Mouse (Mus musculus): ENCODE results near the gene Eipr1. TPM values are rescaled to one million over a fixed set of nuclear protein-coding genes. Genes with fewer than 3 reads are reported as not detected.

Eipr1 gene
- polyA plus RNA-seq, 1 experiment from 2014 or later, result 77.3 TPM

GRCm38 (mm10) chr12:28841179-28841698 is 89.6 kb downstream of the Eipr1 start:
- ATAC-seq (ENCODE audit: low read depth), result no peak
- H3K27ac ChIP-seq (ENCODE audit: low read depth, low read length), result no peak overlapping the region
- H3K4me3 ChIP-seq (ENCODE audit: low read depth, low read length), result no peak overlapping the region
- no peak overlapping the region for H3K4me2 ChIP-seq (ENCODE audit: low read depth, low read length)
- WGBS, result 87% methylated on average over 5 of the region's 5 CpGs
- H3K9me3 ChIP-seq (ENCODE audit: control insufficient read depth, low read length), result no peaks in the 10 kb centered on the region
- no peaks in the 10 kb centered on the region for H3K36me3 ChIP-seq (ENCODE audit: control insufficient read depth, insufficient read depth, low read length)
- no peaks in the 10 kb centered on the region for H3K27me3 ChIP-seq (ENCODE audit: control insufficient read depth, insufficient read depth, low read length)
- H3K4me1 ChIP-seq (ENCODE audit: control insufficient read depth, insufficient read depth, low read length), result no peaks in the 10 kb centered on the region; the same call in 1 of the 2 replicates
- no peak overlapping the region for H3K9ac ChIP-seq (replicated peaks; ENCODE audit: low read depth, low read length)

GRCm38 (mm10) chr12:28845811-28846210 is 94.2 kb downstream of the Eipr1 start:
- no peak overlapping the region for H3K4me3 ChIP-seq (ENCODE audit: low read depth, low read length)
- H3K9ac ChIP-seq (replicated peaks; ENCODE audit: low read depth, low read length), result no peak overlapping the region
- H3K4me1 ChIP-seq (ENCODE audit: control insufficient read depth, insufficient read depth, low read length), result peaks cover 8% of the 10 kb centered on the region
- no peak for ATAC-seq (ENCODE audit: low read depth)
- no peak overlapping the region for H3K27ac ChIP-seq (ENCODE audit: low read depth, low read length)
- H3K27me3 ChIP-seq (ENCODE audit: control insufficient read depth, insufficient read depth, low read length), result no peaks in the 10 kb centered on the region
- H3K4me2 ChIP-seq (ENCODE audit: low read depth, low read length), result no peak overlapping the region
- H3K36me3 ChIP-seq (ENCODE audit: control insufficient read depth, insufficient read depth, low read length), result no peaks in the 10 kb centered on the region
- no peaks in the 10 kb centered on the region for H3K9me3 ChIP-seq (ENCODE audit: control insufficient read depth, low read length)
- WGBS, result 84% methylated on average over 8 of the region's 8 CpGs

- H3K27ac ChIP-seq (ENCODE audit: low read depth, low read length), result no peak overlapping the region
These were observed 95.8 kb downstream of the Eipr1 start for GRCm38 (mm10) chr12:28847401-28847800.

GRCm38 (mm10) chr12:28848726-28849612 is 97.4 kb downstream of the Eipr1 start:
- peak overlapping the region; percentile 82 for H3K27ac ChIP-seq (ENCODE audit: low read depth, low read length)
- H3K4me2 ChIP-seq (ENCODE audit: low read depth, low read length), result no peak overlapping the region
- H3K9me3 ChIP-seq (ENCODE audit: control insufficient read depth, low read length), result no peaks in the 10 kb centered on the region
- no peaks in the 10 kb centered on the region for H3K36me3 ChIP-seq (ENCODE audit: control insufficient read depth, insufficient read depth, low read length)
- H3K27me3 ChIP-seq (ENCODE audit: control insufficient read depth, insufficient read depth, low read length), result no peaks in the 10 kb centered on the region
- 33% methylated on average over 18 of the region's 18 CpGs for WGBS
- peaks cover 8% of the 10 kb centered on the region for H3K4me1 ChIP-seq (ENCODE audit: control insufficient read depth, insufficient read depth, low read length)
- no peak overlapping the region for H3K9ac ChIP-seq (replicated peaks; ENCODE audit: low read depth, low read length)
- H3K4me3 ChIP-seq (ENCODE audit: low read depth, low read length), result no peak overlapping the region
- peak; percentile 73 for ATAC-seq (ENCODE audit: low read depth)

More at GRCm38 (mm10) chr12:28847401-28847800, 95.8 kb downstream of the Eipr1 start:
- H3K4me3 ChIP-seq (ENCODE audit: low read depth, low read length), result no peak overlapping the region
- WGBS, result 69% methylated on average over 6 of the region's 6 CpGs
- H3K9me3 ChIP-seq (ENCODE audit: control insufficient read depth, low read length), result no peaks in the 10 kb centered on the region
- ATAC-seq (ENCODE audit: low read depth), result no peak
- H3K9ac ChIP-seq (replicated peaks; ENCODE audit: low read depth, low read length), result no peak overlapping the region
- H3K4me2 ChIP-seq (ENCODE audit: low read depth, low read length), result no peak overlapping the region
- no peaks in the 10 kb centered on the region for H3K27me3 ChIP-seq (ENCODE audit: control insufficient read depth, insufficient read depth, low read length)
- H3K36me3 ChIP-seq (ENCODE audit: control insufficient read depth, insufficient read depth, low read length), result no peaks in the 10 kb centered on the region
- H3K4me1 ChIP-seq (ENCODE audit: control insufficient read depth, insufficient read depth, low read length), result peaks cover 8% of the 10 kb centered on the region

GRCm38 (mm10) chr12:28859495-28860263 is 108.1 kb downstream of the Eipr1 start:
- peaks cover 38% of the 10 kb centered on the region for H3K4me1 ChIP-seq (ENCODE audit: control insufficient read depth, insufficient read depth, low read length)
- no peaks in the 10 kb centered on the region for H3K27me3 ChIP-seq (ENCODE audit: control insufficient read depth, insufficient read depth, low read length)
- no peaks in the 10 kb centered on the region for H3K9me3 ChIP-seq (ENCODE audit: control insufficient read depth, low read length)
- no peak overlapping the region for H3K4me2 ChIP-seq (ENCODE audit: low read depth, low read length)
- no peaks in the 10 kb centered on the region for H3K36me3 ChIP-seq (ENCODE audit: control insufficient read depth, insufficient read depth, low read length)
- H3K4me3 ChIP-seq (ENCODE audit: low read depth, low read length), result no peak overlapping the region
- peak; percentile 89 for ATAC-seq (ENCODE audit: low read depth)
- 17% methylated on average over 11 of the region's 11 CpGs for WGBS
- no peak overlapping the region for H3K9ac ChIP-seq (replicated peaks; ENCODE audit: low read depth, low read length)
- peak overlapping the region; percentile 90 for H3K27ac ChIP-seq (ENCODE audit: low read depth, low read length)

GRCm38 (mm10) chr12:28860264-28860560 is 108.6 kb downstream of the Eipr1 start:
- no peak overlapping the region for H3K4me2 ChIP-seq (ENCODE audit: low read depth, low read length)
- H3K9me3 ChIP-seq (ENCODE audit: control insufficient read depth, low read length), result no peaks in the 10 kb centered on the region
- WGBS, result 6% methylated on average over 5 of the region's 5 CpGs
- H3K9ac ChIP-seq (replicated peaks; ENCODE audit: low read depth, low read length), result no peak overlapping the region
- no peaks in the 10 kb centered on the region for H3K36me3 ChIP-seq (ENCODE audit: control insufficient read depth, insufficient read depth, low read length)
- no peak overlapping the region for H3K4me3 ChIP-seq (ENCODE audit: low read depth, low read length)
- peak overlapping the region; percentile 90 for H3K27ac ChIP-seq (ENCODE audit: low read depth, low read length)
- peaks cover 42% of the 10 kb centered on the region for H3K4me1 ChIP-seq (ENCODE audit: control insufficient read depth, insufficient read depth, low read length)
- peak; percentile 67 for ATAC-seq (ENCODE audit: low read depth)
- no peaks in the 10 kb centered on the region for H3K27me3 ChIP-seq (ENCODE audit: control insufficient read depth, insufficient read depth, low read length)

GRCm38 (mm10) chr12:28863260-28863659 is 111.7 kb downstream of the Eipr1 start:
- Histone ChIP-seq H3K4me1 (ENCODE audit: control insufficient read depth, insufficient read depth, low read length) (peaks cover 54% of the 10 kb centered on the region), H3K4me2 (ENCODE audit: low read depth, low read length) (no peak overlapping the region; the same call in 1 of the 2 replicates), H3K27ac (ENCODE audit: low read depth, low read length) (peak overlapping the region; percentile 78), H3K27me3 (ENCODE audit: control insufficient read depth, insufficient read depth, low read length) (no peaks in the 10 kb centered on the region), H3K9me3 (ENCODE audit: control insufficient read depth, low read length) (no peaks in the 10 kb centered on the region), H3K9ac (replicated peaks; ENCODE audit: low read depth, low read length) (no peak overlapping the region), H3K36me3 (ENCODE audit: control insufficient read depth, insufficient read depth, low read length) (no peaks in the 10 kb centered on the region), H3K4me3 (ENCODE audit: low read depth, low read length) (no peak overlapping the region)
- ATAC-seq (ENCODE audit: low read depth), result no peak
- WGBS, result 47% methylated on average over 12 of the region's 12 CpGs

- no peak overlapping the region for H3K9ac ChIP-seq (replicated peaks; ENCODE audit: low read depth, low read length)
- H3K4me1 ChIP-seq (ENCODE audit: control insufficient read depth, insufficient read depth, low read length), result peaks cover 42% of the 10 kb centered on the region
These were observed 114.5 kb downstream of the Eipr1 start for GRCm38 (mm10) chr12:28866121-28866520.

GRCm38 (mm10) chr12:28868794-28869193 is 117.2 kb downstream of the Eipr1 start:
- 91% methylated on average over 4 of the region's 4 CpGs for WGBS
- H3K9ac ChIP-seq (replicated peaks; ENCODE audit: low read depth, low read length), result no peak overlapping the region
- H3K4me3 ChIP-seq (ENCODE audit: low read depth, low read length), result no peak overlapping the region
- peaks cover 30% of the 10 kb centered on the region for H3K4me1 ChIP-seq (ENCODE audit: control insufficient read depth, insufficient read depth, low read length)
- no peaks in the 10 kb centered on the region for H3K36me3 ChIP-seq (ENCODE audit: control insufficient read depth, insufficient read depth, low read length)
- no peak overlapping the region for H3K27ac ChIP-seq (ENCODE audit: low read depth, low read length)
- H3K9me3 ChIP-seq (ENCODE audit: control insufficient read depth, low read length), result no peaks in the 10 kb centered on the region
- no peaks in the 10 kb centered on the region for H3K27me3 ChIP-seq (ENCODE audit: control insufficient read depth, insufficient read depth, low read length)
- H3K4me2 ChIP-seq (ENCODE audit: low read depth, low read length), result no peak overlapping the region
- ATAC-seq (ENCODE audit: low read depth), result no peak

More at GRCm38 (mm10) chr12:28866121-28866520, 114.5 kb downstream of the Eipr1 start:
- WGBS, result 55% methylated on average over 1 of the region's 1 CpGs
- no peaks in the 10 kb centered on the region for H3K27me3 ChIP-seq (ENCODE audit: control insufficient read depth, insufficient read depth, low read length)
- peak overlapping the region; percentile 58 for H3K27ac ChIP-seq (ENCODE audit: low read depth, low read length)
- H3K36me3 ChIP-seq (ENCODE audit: control insufficient read depth, insufficient read depth, low read length), result no peaks in the 10 kb centered on the region
- H3K9me3 ChIP-seq (ENCODE audit: control insufficient read depth, low read length), result no peaks in the 10 kb centered on the region
- no peak for ATAC-seq (ENCODE audit: low read depth)
- H3K4me2 ChIP-seq (ENCODE audit: low read depth, low read length), result no peak overlapping the region
- H3K4me3 ChIP-seq (ENCODE audit: low read depth, low read length), result no peak overlapping the region

Measured in neural tube, embryonic 14.5 days (tissue).